Mouse (Mus musculus): ENCODE data around the gene Rnf6.
"Not testable (repeated sequence)": the region's sequence is repeated elsewhere in the genome, so short reads cannot be mapped to it uniquely, and the experiment has no call there.

The Rnf6 gene

DNA sequence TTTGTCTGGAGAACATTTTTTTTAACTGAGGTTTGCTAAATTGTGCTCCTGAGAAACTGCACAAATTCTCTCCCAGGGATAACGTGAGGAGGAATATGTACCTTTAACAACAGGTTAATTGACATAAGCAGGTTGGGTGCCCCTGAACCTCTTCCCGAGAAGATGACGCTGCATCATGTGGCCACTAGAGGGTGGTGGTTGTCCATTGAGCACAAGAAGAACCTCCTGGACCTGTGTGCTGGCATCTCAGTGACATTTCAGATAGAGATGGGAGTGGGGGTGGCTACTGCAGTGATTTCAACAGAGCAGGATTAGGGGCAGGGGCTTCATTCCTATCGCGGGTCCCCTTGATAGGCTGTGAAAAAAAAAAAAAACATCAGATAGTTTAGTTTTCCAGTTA lies 33.9 kb downstream of the Rnf6 start:
- in situ Hi-C loops (cut with MboI; ENCODE audit: low pct_unique_long_range_greater_than_20kb in 1 of 2, low sequenced_read_pairs in 2 of 2, unreplicated experiment in 1 of 2) = not testable (repeated sequence)

GRCm38 (mm10) chr5:146185204-146185603 lies 36.2 kb downstream of the Rnf6 start, which contains the start of gene 1700001J03Rik:
Gene 1700001J03Rik, minus strand, starts transcription at chr5:146185304.
- in situ Hi-C loops (cut with MboI; ENCODE audit: low pct_unique_long_range_greater_than_20kb in 1 of 2, low sequenced_read_pairs in 2 of 2, unreplicated experiment in 1 of 2) = not testable (repeated sequence)

- in situ Hi-C loops (cut with MboI; ENCODE audit: low pct_unique_long_range_greater_than_20kb in 1 of 2, low sequenced_read_pairs in 2 of 2, unreplicated experiment in 1 of 2) = not testable (repeated sequence)
Measured at GRCm38 (mm10) chr5:146172744-146173143, 48.6 kb downstream of the Rnf6 start.

DNA sequence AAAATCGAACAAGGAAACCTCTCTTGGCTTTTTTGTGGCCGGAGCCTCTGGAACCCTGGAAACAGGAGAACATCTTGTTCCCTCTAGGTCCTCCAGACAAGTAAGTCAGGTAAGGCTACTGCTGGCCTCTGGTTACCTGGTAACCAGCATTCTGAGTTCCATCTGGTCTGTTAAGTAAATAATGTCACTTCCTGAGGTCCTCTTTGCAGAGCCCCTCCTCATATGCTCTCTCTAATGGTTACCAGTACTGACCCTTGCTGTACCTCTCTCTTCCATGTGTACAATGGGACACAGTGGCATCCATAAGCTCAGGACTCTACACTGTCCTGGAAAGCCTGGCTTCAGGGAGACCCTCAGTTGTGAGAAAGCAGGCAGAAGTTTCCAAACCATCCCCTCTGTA lies 50.7 kb downstream of the Rnf6 start, which contains the start of gene Gm6309:
Gm6309 (minus strand) TSS at position 101 of the 400 bp plus-strand sequence.
- in situ Hi-C loops (cut with MboI; ENCODE audit: low pct_unique_long_range_greater_than_20kb in 1 of 2, low sequenced_read_pairs in 2 of 2, unreplicated experiment in 1 of 2) = not testable (repeated sequence)

- in situ Hi-C loops (cut with MboI; ENCODE audit: low pct_unique_long_range_greater_than_20kb in 1 of 2, low sequenced_read_pairs in 2 of 2, unreplicated experiment in 1 of 2) = not testable (repeated sequence)
Measured at GRCm38 (mm10) chr5:146160439-146160838, 60.9 kb downstream of the Rnf6 start, which contains the start of gene Gm5565. Gene Gm5565, minus strand, starts transcription at chr5:146160539.

All from mouse embryonic stem cell (cell line).